Mouse (Mus musculus) frontal cortex, adult 2 months (tissue): ENCODE results near the gene Cep135. TPM values are rescaled to one million over a fixed set of nuclear protein-coding genes. Genes with fewer than 3 reads are reported as not detected.

ENCODE experiments used
- DNase-seq, 2 experiments: peaks; one replicate each; pipeline ENCODE4 v3.0.0; 2022; ENCODE audit warnings: low spot score in 1 of 2; ENCODE audit errors: extremely low spot score in 1 of 2
- polyA plus RNA-seq: library from polyadenylated mRNA; depleted of rRNA; stranded (reverse); fragments of >200 nt; gene quantifications from 2 replicates; pipeline ENCODE4 v1.2.3, GENCODE M21; 2012; rRNA removed

The Cep135 gene
- polyA plus RNA-seq = 6.7 and 8.0 TPM in 2 replicates

DNA sequence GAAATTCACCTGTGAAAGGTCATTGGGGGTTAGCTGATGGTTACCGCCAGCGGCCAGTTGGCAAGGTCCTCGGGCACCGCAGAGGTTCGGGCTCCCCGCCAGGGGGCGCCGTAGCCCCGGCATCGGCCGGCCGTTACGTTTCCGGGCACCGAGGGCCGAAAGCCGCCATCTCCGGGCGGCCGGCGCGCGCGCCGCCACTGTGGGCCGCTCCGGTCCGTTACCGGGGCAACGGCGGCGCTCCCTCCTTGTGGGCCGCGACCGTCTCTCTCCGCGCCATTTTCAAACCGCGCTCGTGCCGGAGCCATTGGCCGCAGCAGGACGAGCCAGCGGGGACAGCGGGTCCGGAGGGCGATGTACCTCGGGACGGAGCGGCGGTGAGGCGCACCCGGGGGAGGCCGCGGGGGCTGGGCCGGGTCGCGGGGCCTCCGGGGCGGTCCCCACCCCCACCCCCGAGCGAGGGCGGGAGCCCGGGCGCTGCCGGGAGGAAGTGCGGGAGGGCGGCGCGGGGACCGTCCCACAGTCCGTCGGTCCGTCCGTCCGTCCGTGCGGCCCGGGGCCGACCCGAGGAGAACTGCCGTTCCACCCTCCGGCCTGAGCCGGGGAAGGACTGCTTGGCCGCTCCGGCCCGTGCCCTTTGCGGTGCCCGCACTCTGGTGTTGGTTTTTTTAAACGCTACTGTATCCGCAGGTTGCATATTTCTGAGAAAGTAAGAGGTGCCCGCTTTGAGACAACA lies at the start of gene Cep135:
Cep135 (plus strand) TSS at position 148 of the 733 bp plus-strand sequence.
- peak; percentile 45 to 82 for DNase-seq

DNA sequence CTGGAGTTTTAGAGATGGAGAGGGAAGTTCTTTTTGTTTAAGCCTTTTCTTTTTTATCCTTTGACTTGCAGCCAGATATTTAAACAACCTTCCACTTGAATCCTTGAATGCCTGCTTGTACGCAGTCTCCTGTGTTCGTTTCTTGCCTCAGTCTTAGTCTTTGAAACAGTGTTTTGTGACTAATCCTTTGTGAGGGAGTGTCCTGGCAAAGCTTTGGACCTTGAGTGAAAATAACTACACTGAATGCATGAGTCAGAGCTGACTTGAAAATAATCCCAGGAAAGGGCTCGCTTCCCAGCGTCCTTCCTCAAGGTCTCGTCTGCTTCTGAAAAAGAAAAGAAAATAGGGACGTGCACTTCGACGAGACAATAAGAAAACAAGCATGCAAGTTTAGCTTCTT lies 48.3 kb upstream of the Cep135 start:
- peak; percentile 30 to 82 for DNase-seq

DNA sequence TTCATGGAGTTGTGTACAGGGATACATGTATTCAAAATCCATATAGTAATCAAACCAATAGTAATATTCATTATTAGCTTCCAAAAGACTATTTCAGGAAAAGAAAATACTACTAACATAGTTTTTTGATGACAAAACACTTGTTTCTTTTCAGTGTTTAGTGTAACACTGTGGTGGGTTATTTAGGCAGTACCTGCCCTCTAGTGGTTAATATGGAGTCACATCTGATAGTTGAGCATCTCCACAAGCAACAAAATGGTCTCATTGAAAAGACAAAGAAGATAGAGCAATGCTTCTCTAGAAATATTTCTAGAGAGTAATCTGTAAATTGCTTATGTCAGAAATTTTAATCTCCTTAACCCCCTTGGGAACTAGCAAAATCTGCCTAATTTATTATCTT lies 47.7 kb upstream of the Cep135 start:
- DNase-seq = peak in 1 of 2 experiments; percentile 33

DNA sequence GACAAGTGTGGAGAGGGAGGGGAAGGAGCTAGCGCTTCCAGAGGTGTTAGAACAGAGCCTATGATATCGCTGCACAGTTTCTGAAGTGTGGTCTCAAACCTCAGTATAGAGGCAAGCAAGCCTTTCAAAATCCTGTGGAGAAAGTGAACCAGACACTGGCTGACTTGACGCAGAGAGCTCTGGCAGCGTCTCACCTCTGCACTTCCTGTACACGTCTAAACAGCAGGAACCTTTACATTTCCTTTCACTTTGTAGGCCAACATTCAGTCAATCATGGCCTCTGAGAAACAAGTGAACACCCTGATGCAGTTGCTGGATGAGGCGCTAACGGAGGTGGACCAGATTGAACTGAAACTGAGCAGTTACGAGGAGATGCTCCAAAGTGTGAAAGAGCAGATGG lies 45.3 kb upstream of the Cep135 start:
- no peak for DNase-seq

DNA sequence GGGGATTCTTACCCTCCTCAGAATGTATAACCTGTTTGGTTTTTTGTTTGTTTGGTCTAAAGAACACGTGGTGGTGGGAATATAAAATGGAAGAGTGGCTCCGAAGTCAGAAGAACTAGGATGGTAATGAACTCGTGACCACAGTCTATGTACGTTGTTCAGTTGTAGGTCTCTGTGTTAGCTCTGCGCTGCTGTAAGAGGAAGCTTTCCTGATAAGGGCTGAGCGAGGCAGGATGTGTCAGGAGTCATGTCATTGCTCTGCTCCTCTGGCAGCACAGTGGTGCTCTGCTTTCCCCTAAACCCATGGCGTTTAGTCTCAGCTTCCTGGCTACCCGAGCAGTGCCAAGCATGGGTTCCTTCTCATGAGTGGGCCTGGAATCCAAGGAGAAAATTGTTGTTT lies 38.1 kb upstream of the Cep135 start:
- DNase-seq = no peak

DNA sequence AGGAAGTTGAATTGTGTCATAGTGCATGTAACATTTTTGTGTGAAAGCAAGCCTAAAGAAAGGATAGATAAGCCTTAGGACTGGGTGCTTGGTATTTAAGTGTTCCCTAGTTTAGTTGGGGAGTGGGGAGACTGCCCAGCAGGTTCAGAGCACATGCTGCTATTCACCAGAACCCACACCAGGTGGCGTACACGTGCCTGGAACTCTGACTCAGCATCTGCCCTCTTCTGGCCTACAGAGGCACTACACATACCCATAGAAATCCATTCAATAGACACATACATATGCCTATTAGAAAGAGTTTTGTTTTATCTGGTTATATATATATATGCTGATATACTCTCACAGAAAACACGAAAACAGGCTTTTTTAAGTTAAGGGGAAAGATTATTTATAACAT lies 23.2 kb upstream of the Cep135 start:
- DNase-seq = peak; percentile 20 to 74

DNA sequence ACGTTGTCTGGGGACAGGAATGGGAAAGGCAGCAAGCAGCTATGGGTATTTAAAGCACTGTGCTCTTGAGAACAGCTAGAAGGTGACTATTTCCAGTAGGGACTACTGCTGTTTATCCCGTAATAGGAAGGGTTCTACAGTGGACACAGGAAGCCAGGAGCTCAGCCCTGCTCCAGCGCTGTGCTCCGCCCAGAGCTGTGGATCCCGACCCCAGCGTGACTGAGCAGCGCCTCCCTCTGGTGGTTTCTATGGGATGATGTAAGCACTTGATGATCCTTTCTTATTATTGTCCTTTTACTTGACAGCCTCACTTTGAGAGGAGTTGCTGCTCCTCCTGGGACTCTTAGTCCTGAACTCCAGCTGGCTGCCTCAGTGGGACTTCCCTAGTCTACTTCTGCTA lies 14.2 kb upstream of the Cep135 start:
- DNase-seq = no peak

DNA sequence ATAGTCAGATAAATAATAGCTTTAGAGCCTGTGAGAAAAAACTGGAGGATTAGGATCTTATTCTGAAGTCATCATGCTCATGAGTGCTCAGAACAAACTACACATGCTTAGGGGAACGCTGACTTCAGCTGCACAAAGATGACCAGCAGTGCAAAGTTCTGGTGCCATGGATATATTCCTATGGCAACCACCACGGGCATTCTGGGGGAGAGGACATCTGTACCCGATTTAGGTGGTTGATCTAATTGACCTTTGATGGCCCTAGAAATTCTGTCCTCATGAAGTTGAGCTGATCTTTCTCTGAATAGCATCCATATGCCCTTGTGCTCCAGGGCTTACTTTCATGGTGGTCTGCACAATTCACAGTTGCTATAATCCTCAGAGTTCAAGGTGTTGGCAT lies 11.5 kb upstream of the Cep135 start:
- no peak for DNase-seq

DNA sequence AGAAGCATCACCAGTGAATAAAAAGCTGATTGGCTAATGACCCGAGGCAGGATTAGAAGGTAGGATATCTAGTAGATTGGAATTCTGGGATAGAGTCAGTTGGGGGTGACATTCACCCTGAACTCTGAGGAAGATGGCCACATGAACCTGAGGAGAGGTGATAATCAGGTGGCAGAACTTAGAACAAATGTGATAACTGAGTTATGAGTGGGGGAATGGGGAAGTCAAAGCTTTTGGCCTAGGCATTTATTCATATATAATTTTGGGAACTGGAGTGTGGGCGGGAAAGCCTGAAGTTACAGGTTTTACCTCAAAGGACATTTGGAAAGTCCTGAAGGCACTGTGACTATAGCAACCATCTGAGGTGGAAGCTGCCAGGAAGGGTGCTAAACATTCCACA lies 3.1 kb upstream of the Cep135 start:
- DNase-seq = no peak

DNA sequence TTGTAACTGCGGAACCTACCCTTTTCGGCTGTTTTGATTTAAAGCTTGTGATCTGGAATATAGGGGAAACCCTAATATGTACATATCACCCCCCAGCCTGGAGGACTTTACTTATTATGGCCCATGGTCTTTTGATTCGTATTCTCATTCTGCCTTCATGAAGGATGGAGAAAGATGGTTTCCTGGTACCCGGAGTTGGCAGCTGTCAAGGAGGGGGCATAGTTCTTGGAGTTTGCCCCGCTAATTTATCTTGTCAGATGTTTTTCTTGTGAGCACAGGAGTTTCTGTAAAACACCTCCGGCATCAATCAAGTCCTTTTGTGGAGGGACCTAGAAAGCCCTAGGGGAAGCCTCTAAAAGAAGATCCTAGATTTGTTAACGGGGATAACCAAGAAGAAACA lies 813 bp downstream of the Cep135 start:
- no peak for DNase-seq

DNA sequence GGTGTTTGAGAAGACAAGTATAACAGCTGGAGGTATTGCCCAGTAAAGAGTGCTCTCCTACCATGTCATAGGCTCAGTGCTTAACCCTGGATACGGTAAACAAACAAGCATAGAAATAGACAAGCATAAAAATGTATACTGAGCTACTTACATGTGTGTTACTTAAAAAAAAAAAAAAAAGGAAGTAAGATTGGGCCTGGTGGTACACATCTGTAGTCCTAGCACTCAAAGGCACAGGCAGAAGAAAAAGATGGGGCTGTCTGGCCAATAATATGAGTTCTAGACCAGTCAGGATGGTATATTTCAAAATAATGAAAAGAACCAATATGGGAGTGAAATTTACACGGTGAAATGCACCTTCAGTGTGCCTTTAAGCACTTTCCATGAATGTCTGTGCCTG lies 1.5 kb downstream of the Cep135 start:
- no peak for DNase-seq

DNA sequence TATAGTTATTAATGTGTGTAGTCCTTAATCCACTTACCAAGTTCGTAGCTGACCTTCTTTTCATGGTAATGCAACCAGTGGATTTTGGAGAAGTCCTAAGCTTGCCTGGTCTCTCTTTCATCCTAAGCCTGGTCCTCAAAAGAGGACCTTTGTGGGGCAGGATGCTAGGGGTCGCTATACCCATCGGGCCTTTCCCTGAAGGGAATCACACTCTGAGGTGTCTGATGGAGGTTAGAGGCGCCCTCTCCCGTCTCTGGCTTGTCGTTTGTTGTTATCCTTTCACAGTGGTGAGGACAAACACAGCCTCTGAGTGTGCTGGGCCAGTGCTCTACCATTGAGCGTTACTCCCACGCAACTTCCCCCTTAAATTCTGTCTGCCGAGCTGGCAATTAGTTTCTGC lies 3.4 kb downstream of the Cep135 start:
- DNase-seq = no peak

DNA sequence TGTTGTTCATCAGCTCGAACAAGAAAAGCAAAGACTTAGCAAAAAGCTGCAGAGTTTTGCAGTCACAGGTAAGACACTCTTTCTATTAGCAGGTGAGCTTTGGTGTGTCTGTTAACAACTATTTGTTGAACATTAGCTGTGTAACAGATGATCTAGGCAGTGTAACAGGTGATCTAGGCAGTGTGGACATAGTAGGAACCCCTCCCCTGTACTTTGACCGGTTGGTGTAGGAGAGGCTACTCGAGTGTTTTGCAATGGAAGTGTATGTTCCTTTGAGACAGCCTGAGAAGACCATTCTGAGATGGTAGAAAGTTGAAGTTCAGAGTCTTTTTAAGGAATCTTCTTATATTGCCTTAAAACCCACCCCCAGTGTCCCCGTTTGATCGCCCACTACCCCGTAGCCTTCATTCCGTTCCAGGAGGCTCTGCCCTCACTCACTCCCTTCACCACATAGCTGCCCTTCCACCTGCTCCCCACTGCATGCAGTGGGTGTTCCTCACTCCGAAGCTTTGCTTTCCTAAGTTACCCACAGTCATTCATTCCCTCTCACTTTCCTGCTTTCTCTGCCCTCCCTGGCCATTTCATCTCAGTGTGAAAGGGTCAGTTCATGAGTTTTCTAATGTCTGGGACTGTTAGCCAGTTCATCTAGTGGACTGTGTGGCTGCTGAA lies 21.3 kb downstream of the Cep135 start:
- DNase-seq = no peak

DNA sequence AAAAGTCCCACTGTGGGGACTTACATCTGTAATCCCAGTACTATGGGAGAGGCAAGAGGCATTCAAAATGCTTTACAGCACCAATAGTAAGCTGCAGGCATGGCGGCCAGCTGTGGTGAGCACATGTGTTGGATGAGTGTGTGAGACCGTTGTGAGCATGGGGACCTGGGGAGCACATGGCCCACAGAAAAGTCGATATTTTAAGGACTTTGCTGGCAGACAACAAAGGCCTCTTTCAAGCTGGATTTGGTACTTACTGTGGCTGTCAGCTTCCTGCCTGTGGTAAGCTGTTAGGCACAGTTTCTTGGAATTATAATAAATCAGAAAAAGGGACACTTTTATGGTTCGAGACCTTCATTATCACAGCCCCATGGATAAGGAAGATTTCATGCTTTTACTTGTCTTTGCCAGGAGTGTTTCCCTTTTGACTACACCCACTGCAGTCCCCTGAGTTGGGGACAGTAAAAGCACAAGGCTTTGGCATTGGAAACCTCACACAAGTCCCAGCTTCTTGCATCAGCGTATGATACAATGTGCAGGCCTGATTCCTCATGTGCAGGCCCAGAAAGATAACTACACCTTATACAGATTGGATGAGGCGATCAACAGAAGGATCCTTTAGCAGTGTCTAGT lies 24.5 kb downstream of the Cep135 start:
- no peak for DNase-seq

DNA sequence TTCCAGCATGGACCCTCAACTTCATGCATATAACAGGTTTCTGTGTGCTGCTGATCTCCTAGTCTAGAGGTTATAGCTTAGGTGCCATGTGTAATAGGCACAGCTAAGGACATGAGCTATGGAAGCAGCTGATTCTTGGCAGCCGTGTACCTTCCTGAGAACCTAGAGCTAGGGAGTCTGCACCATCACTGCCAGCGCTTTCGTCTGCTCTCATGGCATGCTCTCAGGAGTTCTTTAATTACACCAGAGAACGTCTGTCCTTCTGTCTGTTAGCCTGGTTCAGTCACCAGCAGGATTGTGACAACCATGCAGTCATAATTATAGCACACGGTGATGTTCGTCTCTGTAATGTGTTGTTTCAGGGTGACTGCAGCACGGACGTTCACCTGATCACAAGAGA lies 26.8 kb downstream of the Cep135 start:
- DNase-seq = no peak

DNA sequence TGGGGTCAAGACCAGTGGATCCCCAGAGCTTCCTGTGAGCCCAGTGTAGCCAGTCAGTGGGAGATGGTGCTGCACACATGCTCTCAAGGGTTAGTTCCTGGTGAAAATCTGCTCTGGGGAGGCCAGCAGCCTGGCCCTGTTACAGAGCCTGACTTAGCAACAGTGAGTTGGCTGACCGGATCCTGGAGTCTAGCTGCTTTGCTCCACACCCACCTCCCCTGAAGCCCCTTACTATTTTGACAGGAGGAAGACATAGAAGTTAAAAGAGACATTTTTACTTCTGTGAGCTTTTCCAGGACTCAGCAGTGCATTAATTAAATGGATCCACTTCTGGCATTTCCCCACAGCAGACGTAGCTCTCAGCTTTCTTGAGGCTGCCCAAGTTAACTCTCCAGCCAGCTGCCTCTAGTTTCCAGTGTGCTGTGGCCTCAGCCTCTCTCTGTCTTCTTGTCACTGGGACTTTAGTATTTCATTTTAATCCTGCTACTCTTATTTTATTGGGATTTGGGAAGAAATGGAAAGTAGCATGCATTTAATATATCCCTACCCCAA lies 27.8 kb downstream of the Cep135 start:
- DNase-seq = no peak

DNA sequence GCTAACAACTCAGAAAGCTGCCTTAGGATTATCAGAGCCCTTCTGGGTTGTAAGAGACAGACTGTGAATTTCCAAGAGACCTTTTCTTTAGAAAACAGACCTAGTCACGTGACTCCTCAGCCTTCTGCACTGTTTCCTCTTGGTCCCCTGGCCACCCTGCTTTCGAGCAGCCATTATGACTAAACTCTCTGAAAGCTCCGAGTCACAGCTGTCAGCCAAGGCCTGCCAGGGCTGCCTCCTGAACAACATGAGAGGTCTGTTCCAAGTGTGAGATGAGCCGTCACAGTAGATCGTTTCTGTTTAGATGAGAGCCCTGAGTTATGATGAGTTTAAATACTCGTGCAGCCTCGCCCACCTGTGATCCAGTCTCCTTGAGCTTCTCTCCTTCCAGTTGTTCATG lies 30.3 kb downstream of the Cep135 start:
- no peak for DNase-seq

DNA sequence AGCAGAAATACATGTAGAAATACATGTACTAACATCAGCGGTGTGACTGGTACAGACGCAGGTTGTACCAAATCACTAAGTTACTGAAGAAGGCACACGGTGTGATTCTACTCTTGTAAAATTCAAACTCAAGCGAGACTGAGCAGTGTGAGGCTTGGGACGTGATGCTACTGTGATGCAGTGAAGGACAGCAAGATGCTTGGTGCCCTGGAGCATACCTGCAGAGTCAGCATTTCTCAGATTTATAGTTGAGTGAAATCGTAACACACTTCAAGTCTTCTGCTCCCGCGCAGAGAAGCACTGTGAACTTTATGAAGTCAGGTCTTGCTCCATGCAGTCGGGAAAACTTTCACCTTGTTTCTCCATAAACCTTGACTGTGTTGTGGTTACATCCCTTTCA lies 35.3 kb downstream of the Cep135 start:
- DNase-seq = no peak

DNA sequence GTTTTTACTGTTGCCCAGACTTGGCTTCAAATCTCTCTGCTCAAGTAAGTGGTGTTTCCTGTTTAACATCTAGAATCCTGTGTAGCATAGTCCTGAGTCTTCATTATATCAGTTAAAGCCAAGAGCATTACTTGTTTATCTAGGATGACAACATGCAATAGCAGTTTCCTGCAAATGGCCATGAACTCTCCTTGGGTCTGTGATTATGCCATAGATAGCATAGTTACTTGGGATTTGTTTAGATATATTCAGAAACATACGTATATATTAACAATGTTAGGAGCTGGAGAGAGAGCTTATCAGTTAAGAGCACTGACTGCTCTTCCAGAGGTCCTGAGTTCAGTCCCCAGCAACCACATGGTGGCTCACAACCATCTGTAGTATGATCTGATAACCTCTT lies 39.3 kb downstream of the Cep135 start:
- no peak for DNase-seq

DNA sequence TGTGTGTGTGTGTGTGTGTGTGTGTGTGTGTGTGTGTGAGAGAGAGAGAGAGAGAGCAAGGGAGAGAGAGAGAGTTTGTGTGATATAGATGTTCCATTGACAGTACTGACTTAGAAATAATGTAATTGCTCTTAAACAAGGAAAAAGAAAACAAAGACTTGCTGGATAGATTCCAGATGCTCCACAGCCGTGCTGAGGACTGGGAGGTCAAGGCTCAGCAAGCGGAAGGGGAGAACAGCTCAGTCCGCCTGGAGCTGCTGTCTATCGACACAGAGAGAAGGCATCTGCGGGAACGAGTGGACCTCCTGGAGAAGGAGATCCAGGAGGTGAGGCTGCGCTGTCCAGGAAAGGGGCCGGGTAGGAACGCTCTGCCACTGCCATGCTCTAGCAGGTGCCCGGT lies 45.5 kb downstream of the Cep135 start:
- no peak for DNase-seq

DNA sequence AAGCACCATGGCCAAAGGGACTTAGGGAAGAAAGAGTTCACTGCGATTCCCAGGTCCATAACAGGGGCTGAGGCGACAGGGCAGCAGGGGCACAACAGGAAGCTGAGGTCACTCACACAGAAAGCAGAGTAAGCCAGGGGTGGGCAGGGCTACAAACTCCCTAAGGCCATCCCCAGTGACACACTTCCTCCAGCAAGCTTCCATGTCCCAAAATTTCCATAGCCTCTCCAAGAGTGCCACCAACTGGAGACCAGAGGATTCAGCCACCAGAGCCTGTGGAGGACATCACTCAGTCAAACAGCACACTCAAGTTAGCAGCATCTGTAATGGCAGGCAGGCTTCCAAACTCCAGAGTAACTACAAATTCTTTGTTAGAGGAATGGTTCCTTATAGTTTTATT lies 47.1 kb downstream of the Cep135 start:
- no peak for DNase-seq

DNA sequence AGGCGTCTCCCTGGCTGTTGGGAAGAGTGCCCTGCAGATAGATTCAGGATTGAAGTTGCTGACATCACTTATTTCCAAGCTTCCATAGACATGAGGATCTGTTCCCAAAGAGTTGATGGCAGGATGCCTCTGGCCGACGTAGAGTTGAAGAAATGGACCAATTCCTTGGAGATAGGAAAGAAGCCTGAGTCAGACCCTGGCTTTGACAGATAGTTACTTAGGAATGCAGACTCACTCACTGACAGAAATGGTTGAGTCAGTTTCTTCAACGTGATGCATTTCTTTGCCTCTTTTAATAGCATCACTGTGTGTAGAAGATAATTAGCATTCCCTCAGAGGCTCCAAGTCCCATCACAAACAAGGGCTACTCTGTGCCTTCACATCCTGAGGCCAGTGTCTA lies 53.6 kb downstream of the Cep135 start:
- peak in 1 of 2 experiments; percentile 23 for DNase-seq
